Mouse (Mus musculus) layer of hippocampus, adult 9-10 months (tissue): Measurements from ENCODE around the gene Pcyt1a.
"Not testable (repeated sequence)": the region's sequence is repeated elsewhere in the genome, so short reads cannot be mapped to it uniquely, and the experiment has no call there.

Experiments used
- DNase-seq: peaks from one replicate; pipeline ENCODE4 v3.0.0; 2022; ENCODE audit warnings: low spot score

Gene Pcyt1a

GRCm38 (mm10) chr16:32472276-32473015 lies 41.7 kb downstream of the Pcyt1a start:
- no peak for DNase-seq

DNA sequence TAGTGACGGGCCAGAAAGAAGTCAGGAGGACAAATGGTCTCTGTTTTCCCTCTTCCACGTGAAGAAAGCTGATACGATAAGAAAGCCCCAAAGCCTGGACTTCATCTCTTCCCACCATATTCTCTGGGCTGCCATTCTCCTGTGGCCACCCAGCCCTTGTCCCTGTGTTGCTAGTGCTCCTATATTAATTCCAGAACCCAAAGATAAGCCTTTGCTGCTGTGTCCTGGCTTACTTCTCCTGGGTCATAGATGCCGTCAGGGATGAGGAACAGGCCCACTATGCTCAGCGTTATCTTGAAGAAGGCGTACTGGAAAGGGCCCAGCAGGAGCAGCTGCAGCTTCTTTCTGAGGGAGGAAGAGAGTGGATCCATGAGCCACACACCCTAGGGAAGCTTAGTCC lies 46.6 kb downstream of the Pcyt1a start:
- no peak for DNase-seq

- no peak for DNase-seq
Measured at GRCm38 (mm10) chr16:32479415-32479814, 48.7 kb downstream of the Pcyt1a start.

GRCm38 (mm10) chr16:32484431-32484871 lies 53.7 kb downstream of the Pcyt1a start:
- no peak for DNase-seq

DNA sequence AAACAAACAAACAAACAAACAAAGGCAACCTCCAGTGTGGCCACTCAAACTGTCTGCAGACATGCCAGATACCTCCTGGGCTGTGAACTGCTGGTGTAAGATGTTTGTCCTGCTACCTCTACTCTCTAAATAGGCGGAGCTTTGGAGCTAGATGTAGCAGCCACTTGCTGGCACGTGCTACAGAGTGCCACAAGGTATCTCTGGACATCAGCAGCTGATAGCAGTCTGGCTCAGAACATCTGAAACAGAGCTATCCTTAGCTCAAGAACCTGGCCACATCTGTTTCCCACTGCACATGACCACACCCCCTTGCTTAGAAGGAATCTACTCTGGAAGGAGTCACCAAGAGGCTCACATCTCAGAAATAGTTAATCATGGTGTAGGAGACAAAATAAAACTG lies 54.5 kb downstream of the Pcyt1a start:
- no peak for DNase-seq

- no peak for DNase-seq
Measured at GRCm38 (mm10) chr16:32486046-32486445, 55.3 kb downstream of the Pcyt1a start.

DNA sequence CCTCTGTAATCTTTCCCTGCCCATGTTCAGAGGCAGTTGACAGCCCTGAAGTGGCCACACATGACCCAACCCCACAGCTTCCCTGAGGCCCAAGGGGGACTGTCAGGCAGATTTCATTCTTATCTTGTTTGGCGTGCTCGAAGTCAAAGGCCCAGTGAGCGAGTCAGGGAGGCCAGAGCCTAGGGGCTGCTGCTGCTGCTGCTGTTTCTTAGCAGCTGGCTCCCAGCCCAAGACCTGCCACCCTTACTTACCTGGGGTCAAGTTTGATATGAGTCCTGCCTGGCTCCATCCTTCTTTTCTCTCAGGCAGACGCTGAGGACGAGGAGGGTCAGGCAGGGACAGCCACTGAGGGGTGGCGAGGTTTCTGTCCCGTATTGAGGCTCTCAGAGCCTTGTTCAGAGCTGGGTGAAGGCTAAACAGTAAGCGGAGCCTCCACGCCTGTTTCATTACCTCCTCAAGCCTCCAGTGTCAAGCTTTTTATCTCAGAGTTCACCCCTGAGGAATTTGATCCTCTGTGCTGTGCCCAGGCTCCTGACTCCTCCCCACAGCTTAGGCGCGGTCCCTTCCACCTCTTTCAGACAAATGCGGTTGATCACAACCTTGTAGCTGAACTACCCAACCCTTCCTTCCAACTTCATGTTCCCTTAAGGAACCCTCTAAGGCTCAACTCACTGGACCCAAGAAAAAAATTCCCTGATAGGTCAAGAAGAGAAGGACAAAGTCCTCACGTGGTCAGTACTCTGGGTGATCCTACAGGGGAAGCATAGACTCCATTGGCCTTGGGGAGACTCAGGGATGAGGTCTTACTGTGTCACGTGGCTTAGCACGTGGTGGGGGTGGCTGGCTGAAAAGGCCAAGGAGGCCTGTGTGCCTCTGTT lies 56.8 kb downstream of the Pcyt1a start, which contains the start of gene Slc51a:
TSS of gene Slc51a (minus strand) at position 646 of the 878 bp plus-strand sequence.
- no peak for DNase-seq

GRCm38 (mm10) chr16:32488939-32489338 lies 58.2 kb downstream of the Pcyt1a start:
- DNase-seq: no peak

- not testable (repeated sequence) for DNase-seq
Measured at GRCm38 (mm10) chr16:32494371-32494770, 63.6 kb downstream of the Pcyt1a start.

DNA sequence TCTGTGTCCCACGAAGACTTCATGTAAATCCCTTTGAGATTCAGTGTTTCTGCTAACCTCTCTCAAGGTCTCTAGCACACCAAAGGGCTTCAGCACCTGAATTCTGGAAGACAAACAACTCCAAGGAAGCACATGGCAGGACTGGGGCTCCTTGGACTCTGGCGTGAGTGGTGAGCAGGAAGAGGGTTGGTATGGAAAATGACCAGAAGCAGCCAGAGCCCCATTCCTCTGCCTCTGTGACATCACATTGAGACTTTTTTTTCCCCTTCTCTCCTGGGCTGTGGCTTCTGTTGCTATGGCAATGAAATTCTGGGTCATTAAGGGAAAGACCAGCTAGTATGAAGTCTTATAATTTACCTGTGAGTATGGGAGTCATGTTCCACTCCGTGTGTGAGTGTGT lies 65.2 kb downstream of the Pcyt1a start, which contains the start of gene Zdhhc19:
TSS of gene Zdhhc19 (plus strand) at position 301 of the 400 bp plus-strand sequence.
- no peak for DNase-seq

DNA sequence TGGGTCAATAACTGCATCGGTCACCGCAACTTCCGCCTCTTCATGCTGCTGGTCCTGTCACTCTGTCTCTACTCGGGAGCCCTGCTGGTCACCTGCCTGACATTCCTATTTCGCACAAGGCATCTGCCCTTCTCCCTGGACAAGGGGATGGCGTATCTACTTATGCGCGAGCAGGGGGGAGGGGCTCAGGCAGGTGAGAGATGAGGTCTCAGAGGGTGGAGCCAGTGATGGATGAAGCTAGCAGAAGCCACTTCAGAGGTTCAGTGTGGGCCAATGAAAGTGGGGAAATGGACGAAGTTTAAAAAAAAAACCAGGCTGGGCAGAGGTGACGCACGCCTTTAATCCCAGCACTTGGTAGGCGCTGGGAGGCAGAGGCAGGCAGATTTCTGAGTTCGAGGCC lies 68.3 kb downstream of the Pcyt1a start:
- no peak for DNase-seq

- peak; percentile 79 for DNase-seq
Measured at GRCm38 (mm10) chr16:32499430-32500037, 68.8 kb downstream of the Pcyt1a start.

DNA sequence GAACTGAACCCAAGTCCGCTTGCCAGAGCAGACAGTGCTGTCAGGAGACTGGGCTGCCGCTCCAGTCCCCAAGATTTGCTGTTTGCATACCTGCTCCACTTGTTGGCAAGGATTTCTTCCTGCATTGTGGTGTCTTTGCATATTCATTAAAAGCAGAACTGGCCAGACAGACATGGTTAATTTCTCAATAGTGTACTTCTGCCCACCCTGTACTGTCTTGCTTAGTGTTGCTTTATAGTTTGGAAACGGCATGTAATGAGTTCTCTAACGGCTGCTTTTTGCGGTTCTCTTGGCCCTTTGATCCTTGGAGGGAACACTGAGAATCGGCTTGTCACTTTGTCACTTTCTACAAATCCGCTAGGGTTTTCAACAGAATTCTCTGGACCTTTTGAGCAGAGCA lies 70.7 kb downstream of the Pcyt1a start:
- DNase-seq: no peak

DNA sequence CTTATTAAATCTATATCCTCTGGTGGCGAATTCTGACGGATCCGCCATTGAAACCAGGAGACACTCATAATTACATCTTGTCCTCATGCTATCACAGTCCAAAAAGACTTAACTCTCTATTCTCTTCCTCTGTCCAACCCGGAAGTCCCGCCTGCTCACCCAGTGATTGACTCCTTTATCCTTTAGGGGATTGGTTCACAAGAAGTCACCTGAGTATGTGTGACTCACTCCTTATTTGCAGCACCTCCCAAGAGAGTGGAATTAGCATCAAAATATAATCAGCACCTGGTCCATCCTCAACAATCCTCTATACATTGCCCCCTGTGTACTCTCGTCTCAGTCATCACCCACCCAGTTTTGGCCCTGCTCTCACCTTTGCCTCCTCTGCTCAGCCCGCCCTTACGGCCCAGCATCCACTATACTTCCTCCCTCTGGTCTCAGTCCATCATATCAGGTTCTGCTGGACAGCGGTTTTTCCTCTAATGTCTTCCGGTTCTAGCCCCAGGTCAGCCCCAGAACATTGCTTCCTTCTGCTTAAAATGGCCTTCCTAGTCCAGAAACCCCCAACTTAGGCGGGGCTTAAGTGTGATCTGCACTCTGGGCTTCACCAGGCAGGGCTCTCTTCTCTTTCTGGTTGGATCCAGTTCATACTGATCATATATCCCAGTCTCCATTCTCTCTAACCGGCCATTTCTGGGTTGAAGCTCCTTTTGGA lies 72.1 kb downstream of the Pcyt1a start:
- no peak for DNase-seq

- no peak for DNase-seq
Measured at GRCm38 (mm10) chr16:32503633-32504032, 72.9 kb downstream of the Pcyt1a start.

- DNase-seq: no peak
Measured at GRCm38 (mm10) chr16:32506298-32506697, 75.6 kb downstream of the Pcyt1a start.

DNA sequence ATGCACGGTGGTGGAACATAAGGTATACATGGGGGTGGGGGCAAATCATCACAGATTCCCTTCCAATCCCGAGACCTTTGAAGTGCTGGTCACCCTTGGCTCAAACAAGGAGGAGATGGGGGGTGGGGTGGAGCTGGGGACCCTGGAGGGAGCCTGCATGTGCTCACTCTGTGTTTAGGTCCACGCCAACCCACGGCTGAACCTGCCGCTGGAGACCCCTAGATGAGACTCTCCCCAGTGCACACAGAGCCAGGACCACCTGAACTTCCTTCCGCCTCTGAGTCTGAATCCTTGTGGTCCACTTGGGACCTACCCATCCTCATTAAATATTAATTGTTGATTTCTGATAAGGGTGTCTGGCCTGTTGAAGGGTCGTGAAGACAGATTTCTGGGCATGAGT lies 76.1 kb downstream of the Pcyt1a start:
- no peak for DNase-seq

GRCm38 (mm10) chr16:32507407-32507806 lies 76.7 kb downstream of the Pcyt1a start:
- no peak for DNase-seq

- no peak for DNase-seq
Measured at GRCm38 (mm10) chr16:32508035-32508434, 77.3 kb downstream of the Pcyt1a start.

DNA sequence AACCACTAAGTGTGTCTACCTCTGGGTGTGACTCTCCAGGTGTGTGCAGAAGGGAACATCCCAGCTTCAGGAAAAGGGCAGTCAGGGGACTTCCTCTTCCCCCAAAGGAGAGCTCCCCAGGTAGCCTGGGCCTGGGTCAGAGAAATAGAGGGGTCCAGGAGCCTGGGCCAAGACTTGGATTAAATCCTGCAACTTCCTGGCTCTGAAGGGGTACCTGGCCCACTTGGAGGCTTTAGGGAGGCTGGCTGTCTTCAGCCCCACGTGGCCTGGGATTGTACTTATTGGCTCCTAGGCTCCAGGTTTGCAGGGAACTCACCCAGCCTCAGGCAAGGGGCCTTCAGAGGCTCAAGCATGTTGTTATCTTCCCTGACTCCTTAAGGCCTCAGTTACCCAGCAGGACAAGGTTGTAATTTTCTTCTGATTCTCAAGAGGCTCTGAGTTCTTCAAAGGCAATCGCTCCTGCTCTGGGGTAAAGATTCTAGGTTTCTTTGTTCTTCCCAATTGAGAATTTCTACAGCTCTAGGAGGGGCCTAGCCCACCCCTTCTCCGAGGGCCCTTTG lies 77.9 kb downstream of the Pcyt1a start:
- DNase-seq: no peak
